Mouse (Mus musculus): ENCODE measurements around the gene Nuak2. TPM values are rescaled to one million over a fixed set of nuclear protein-coding genes. Genes with fewer than 3 reads are reported as not detected.
A peak's percentile ranks its signal among the peaks of the same experiment; 100 is the strongest.
"Not testable (repeated sequence)": the region's sequence is repeated elsewhere in the genome, so short reads cannot be mapped to it uniquely, and the experiment has no call there.

Gene Nuak2
- total and polyA plus RNA-seq, 2 experiments from 2014 or later = 7.0 to 9.9 TPM

DNA sequence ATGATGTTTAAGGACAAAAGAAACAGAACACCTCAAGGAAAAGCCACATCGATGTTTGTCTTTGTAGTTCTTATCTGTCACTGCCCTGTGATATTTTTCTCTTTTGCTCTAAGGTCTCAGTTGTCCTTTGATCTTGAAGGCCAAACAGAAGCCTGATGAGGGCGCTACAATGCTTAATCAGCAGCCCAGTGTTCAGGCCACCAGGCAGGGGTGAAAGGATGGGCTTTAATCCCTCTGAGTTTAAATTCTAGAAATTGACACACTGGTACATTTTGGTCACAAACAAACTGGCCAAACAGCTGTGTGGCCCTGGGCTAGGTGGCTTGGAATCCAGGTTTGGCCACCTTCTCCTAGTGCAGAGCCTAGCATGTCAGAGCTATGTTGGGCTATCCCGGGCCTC is 39.2 kb upstream of the Nuak2 start:
- ATAC-seq (ENCODE audit: low FRiP score) (no peak), DNase-seq (ENCODE audit: low spot score) (no peak)
- no peak overlapping the region for H3K4me3 ChIP-seq (ENCODE audit: low read depth, low read length)
- H3K4me1 ChIP-seq (ENCODE audit: insufficient read depth, low read length) = no peaks in the 10 kb centered on the region
- no peaks in the 10 kb centered on the region for H3K9me3 ChIP-seq (ENCODE audit: low read length)
- no peak overlapping the region for H3K4me2 ChIP-seq (ENCODE audit: low read depth, low read length, poor library complexity, severe bottlenecking)
- H3K36me3 ChIP-seq (ENCODE audit: insufficient read depth, low read length) = no peaks in the 10 kb centered on the region
- no peaks in the 10 kb centered on the region for H3K27me3 ChIP-seq (ENCODE audit: insufficient read depth, low read length)
- 70% methylated on average over 3 of the region's 3 CpGs for WGBS
- no peak overlapping the region for H3K27ac ChIP-seq (ENCODE audit: low read depth, low read length)
- no peak for TF ChIP-seq CTCF (IDR thresholded peaks at IDR 0.05)
- H3K9ac ChIP-seq (replicated peaks; ENCODE audit: low read length, poor library complexity, severe bottlenecking) = no peak overlapping the region

DNA sequence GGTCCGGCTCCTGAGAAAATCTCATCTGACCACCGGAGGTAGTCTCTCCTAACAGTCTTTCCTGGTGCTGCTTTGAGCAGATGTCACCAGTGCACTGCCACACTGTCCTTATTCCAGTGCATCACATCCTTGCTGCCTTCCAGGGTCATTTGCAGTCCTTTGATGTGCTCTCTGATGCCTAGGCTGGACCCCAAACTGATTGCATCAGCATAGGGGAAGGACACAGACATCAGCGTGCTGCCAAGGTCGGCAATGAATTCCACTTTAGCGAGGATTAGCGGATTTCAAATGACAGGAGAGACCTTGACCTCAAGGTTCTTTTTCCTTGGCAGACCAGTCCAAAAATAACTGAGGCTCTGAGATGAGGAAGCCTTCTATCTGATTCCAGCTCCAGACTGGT is 38.8 kb upstream of the Nuak2 start:
- H3K27me3 ChIP-seq (ENCODE audit: insufficient read depth, low read length) = no peaks in the 10 kb centered on the region

DNA sequence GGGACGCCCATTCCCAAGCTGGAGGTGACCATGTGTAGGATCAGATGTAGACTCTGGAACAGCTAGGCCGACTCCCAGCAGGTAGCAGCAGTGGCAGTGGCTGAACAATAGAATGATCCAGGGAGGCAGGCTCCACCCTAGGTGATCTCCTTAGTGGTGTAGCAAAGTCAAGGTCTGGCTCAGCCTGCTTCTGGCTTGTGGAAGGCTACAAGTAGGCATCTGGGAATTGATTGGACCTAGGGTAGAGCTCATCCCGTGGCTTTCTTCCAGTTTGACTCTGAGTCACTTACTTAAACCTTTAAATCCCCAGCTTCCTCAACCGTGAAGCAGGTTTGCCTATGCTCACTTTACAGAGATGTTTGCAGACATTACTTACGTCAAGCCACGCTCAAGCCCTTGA is 35.3 kb upstream of the Nuak2 start:
- H3K4me3 ChIP-seq (ENCODE audit: low read depth, low read length); DNase-seq (ENCODE audit: low spot score); H3K4me1 ChIP-seq (ENCODE audit: insufficient read depth, low read length); H3K27ac ChIP-seq (ENCODE audit: low read depth, low read length); ATAC-seq (ENCODE audit: low FRiP score); H3K27me3 ChIP-seq (ENCODE audit: insufficient read depth, low read length); H3K4me2 ChIP-seq (ENCODE audit: low read depth, low read length, poor library complexity, severe bottlenecking); H3K9ac ChIP-seq (replicated peaks; ENCODE audit: low read length, poor library complexity, severe bottlenecking); H3K36me3 ChIP-seq (ENCODE audit: insufficient read depth, low read length); H3K9me3 ChIP-seq (ENCODE audit: low read length): not testable (repeated sequence)
- WGBS = 68% methylated on average over 6 of the region's 6 CpGs

More for the DNA sequence above, 38.8 kb upstream of the Nuak2 start:
- WGBS = 64% methylated on average over 6 of the region's 6 CpGs
- H3K9me3 ChIP-seq (ENCODE audit: low read length) = no peaks in the 10 kb centered on the region
- no peak overlapping the region for H3K9ac ChIP-seq (replicated peaks; ENCODE audit: low read length, poor library complexity, severe bottlenecking)
- H3K27ac ChIP-seq (ENCODE audit: low read depth, low read length) = no peak overlapping the region
- ATAC-seq (ENCODE audit: low FRiP score) = no peak
- no peak for DNase-seq (ENCODE audit: low spot score)
- no peak overlapping the region for H3K4me2 ChIP-seq (ENCODE audit: low read depth, low read length, poor library complexity, severe bottlenecking)
- TF ChIP-seq CTCF (IDR thresholded peaks at IDR 0.05) = no peak
- H3K36me3 ChIP-seq (ENCODE audit: insufficient read depth, low read length) = no peaks in the 10 kb centered on the region
- no peaks in the 10 kb centered on the region for H3K4me1 ChIP-seq (ENCODE audit: insufficient read depth, low read length)
- no peak overlapping the region for H3K4me3 ChIP-seq (ENCODE audit: low read depth, low read length)

DNA sequence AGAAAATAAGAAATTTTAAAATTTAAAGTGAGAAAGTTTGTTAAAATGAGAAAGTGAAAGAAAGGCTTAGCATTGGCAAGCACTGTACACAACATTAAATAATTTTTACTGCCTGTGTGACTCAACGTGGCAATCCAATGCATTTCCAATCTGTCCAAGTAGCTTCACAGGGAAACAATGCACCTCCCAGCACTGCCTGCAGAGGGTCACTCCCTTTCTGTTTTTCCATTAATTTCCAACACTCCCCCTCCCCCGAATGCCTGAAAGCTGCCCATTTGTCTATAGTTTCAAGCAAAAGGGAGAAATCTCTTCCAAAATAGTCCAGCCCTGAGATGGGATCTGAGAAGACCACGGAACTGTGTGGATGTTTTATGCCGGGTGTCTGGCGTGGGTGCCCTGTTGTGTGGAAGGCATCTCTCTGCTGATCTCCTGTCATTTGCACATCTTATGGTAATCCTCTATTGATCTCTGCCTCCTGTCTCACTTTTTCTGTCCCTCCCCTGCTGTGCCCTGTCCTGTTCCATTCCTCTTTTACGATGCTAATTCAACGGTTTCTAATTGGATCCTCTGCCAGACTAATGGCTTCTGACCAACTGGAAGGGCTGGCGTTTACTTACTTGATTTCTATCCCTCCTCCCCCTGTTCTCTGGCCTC is 34.3 kb upstream of the Nuak2 start:
- no peak overlapping the region for H3K4me3 ChIP-seq (ENCODE audit: low read depth, low read length)
- no peaks in the 10 kb centered on the region for H3K36me3 ChIP-seq (ENCODE audit: insufficient read depth, low read length)
- no peak overlapping the region for H3K4me2 ChIP-seq (ENCODE audit: low read depth, low read length, poor library complexity, severe bottlenecking)
- peak; percentile 70 for DNase-seq (ENCODE audit: low spot score)
- H3K27me3 ChIP-seq (ENCODE audit: insufficient read depth, low read length) = no peaks in the 10 kb centered on the region
- H3K27ac ChIP-seq (ENCODE audit: low read depth, low read length) = no peak overlapping the region
- ATAC-seq (ENCODE audit: low FRiP score) = no peak
- no peak overlapping the region for H3K9ac ChIP-seq (replicated peaks; ENCODE audit: low read length, poor library complexity, severe bottlenecking)
- H3K4me1 ChIP-seq (ENCODE audit: insufficient read depth, low read length) = no peaks in the 10 kb centered on the region; the same call in 1 of the 2 replicates
- WGBS = 15% methylated on average over 8 of the region's 8 CpGs
- TF ChIP-seq CTCF (IDR thresholded peaks at IDR 0.05) = no peak
- no peaks in the 10 kb centered on the region for H3K9me3 ChIP-seq (ENCODE audit: low read length)

DNA sequence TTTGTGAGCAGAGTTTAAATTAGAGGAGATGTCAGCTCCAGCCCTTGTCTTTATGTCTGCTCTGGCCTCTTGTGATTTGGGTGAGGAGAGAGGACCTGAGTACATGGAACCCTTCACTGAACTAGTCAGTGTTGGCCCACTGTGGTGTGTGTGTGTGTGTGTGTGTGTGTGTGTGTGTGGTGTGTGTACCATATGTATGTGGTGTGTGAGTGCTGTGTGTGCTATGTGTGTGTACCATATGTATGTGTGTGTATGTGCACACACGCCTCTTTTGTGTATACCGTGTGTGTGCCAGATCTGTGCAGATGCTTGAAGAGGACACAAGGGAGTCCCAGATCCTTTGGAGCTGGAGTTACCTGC is 33.8 kb upstream of the Nuak2 start:
- WGBS = 80% methylated on average over 2 of the region's 2 CpGs
- H3K9ac ChIP-seq (replicated peaks; ENCODE audit: low read length, poor library complexity, severe bottlenecking) = no peak overlapping the region
- no peak overlapping the region for H3K4me2 ChIP-seq (ENCODE audit: low read depth, low read length, poor library complexity, severe bottlenecking)
- no peaks in the 10 kb centered on the region for H3K9me3 ChIP-seq (ENCODE audit: low read length)
- no peaks in the 10 kb centered on the region; the same call in 1 of the 2 replicates for H3K4me1 ChIP-seq (ENCODE audit: insufficient read depth, low read length)
- H3K36me3 ChIP-seq (ENCODE audit: insufficient read depth, low read length) = no peaks in the 10 kb centered on the region
- no peak overlapping the region for H3K27ac ChIP-seq (ENCODE audit: low read depth, low read length)
- no peak overlapping the region for H3K4me3 ChIP-seq (ENCODE audit: low read depth, low read length)
- TF ChIP-seq CTCF (IDR thresholded peaks at IDR 0.05) = no peak
- no peaks in the 10 kb centered on the region for H3K27me3 ChIP-seq (ENCODE audit: insufficient read depth, low read length)
- ATAC-seq (ENCODE audit: low FRiP score) (no peak), DNase-seq (ENCODE audit: low spot score) (no peak)

DNA sequence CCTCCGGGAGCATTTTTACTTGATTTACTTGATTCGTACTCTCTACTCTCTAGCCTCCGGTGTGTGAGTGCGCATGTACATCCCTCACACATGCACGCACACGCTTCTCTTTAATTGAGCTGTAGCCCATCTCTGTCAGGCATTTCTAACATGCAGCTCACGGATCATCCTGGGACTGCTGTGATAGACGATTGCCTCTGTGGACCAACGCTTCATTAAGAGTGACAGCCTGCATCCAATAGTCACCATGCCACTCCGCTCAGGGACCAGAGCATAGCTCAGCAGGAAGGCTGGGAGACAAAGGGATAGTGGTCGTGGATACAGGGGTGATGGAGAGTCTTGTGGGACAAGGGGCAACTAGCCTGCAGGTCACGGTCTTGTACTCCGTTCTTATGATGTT is 32.9 kb upstream of the Nuak2 start:
- H3K4me2 ChIP-seq (ENCODE audit: low read depth, low read length, poor library complexity, severe bottlenecking) = no peak overlapping the region

More for the DNA sequence above, 32.9 kb upstream of the Nuak2 start:
- no peaks in the 10 kb centered on the region for H3K27me3 ChIP-seq (ENCODE audit: insufficient read depth, low read length)
- no peak overlapping the region for H3K27ac ChIP-seq (ENCODE audit: low read depth, low read length)
- no peaks in the 10 kb centered on the region for H3K9me3 ChIP-seq (ENCODE audit: low read length)
- no peaks in the 10 kb centered on the region; the same call in 1 of the 2 replicates for H3K4me1 ChIP-seq (ENCODE audit: insufficient read depth, low read length)
- 27% methylated on average over 13 of the region's 13 CpGs for WGBS
- DNase-seq (ENCODE audit: low spot score) = peak; percentile 69
- H3K4me3 ChIP-seq (ENCODE audit: low read depth, low read length) = no peak overlapping the region
- no peak overlapping the region for H3K9ac ChIP-seq (replicated peaks; ENCODE audit: low read length, poor library complexity, severe bottlenecking)
- no peak for TF ChIP-seq CTCF (IDR thresholded peaks at IDR 0.05)
- H3K36me3 ChIP-seq (ENCODE audit: insufficient read depth, low read length) = no peaks in the 10 kb centered on the region
- no peak for ATAC-seq (ENCODE audit: low FRiP score)

Measured in midbrain, postnatal 0 days (tissue).